Mouse (Mus musculus) c-Kit-positive CD71-positive TER-119-positive erythroid progenitor cells, embryonic 14.5 days (primary cell): ENCODE measurements around the gene Xylt1.

Experiments used
- DNase-seq: peaks from one replicate; pipeline ENCODE4 v3.0.0-alpha.2; 2013; ENCODE audit warnings: low spot score

The Xylt1 gene

DNA sequence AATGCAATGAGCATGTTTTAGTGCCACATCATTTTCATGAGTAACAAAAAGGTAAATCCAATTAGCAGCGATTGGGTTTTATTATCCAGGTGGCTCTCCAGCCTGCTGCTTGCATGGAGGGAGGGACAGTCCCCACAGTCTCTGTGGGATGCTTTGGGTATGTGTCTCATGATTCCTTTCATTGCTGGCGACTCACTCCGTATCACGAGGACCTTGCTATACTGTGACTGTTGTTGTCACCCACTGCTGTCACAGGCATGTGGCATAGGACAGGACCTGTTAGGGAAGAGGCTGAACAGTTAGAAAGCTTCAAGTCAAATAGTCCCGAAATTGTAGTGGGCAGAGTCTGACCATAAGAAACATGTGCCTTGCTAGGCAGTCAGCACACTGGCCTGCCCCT, 234.1 kb downstream of the Xylt1 start:
- no peak for DNase-seq

- DNase-seq, result no peak
Measured at GRCm38 (mm10) chr7:117616277-117616676, 235.5 kb downstream of the Xylt1 start.

- DNase-seq, result no peak
Measured at GRCm38 (mm10) chr7:117618715-117619150, 238.0 kb downstream of the Xylt1 start.

GRCm38 (mm10) chr7:117621566-117621965, 240.8 kb downstream of the Xylt1 start:
- no peak for DNase-seq

- DNase-seq, result peak; percentile 13
Measured at GRCm38 (mm10) chr7:117622769-117623168, 242.0 kb downstream of the Xylt1 start.

- no peak for DNase-seq
Measured at GRCm38 (mm10) chr7:117628791-117629190, 248.0 kb downstream of the Xylt1 start.

GRCm38 (mm10) chr7:117630657-117631056, 249.9 kb downstream of the Xylt1 start:
- no peak for DNase-seq

GRCm38 (mm10) chr7:117635584-117635983, 254.8 kb downstream of the Xylt1 start:
- DNase-seq, result no peak

DNA sequence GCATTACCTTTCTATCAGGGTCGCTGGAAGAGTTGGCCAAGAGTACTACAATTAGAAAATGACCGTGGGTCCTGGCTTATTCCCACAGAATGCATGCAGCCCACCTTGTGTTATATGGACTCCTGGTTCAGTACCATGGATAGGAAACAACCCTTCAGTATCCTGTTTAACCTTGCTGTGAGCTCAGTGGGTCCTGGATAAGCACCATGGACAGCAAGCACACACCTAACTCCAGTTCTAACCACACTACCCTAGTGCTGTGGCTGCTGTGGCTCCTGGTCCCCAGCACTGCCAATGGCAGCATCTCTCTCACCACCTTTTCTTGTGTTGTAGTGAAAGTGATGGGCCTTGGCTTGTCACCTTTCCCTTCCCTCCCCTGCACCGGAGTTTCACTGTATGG, 255.9 kb downstream of the Xylt1 start:
- no peak for DNase-seq

DNA sequence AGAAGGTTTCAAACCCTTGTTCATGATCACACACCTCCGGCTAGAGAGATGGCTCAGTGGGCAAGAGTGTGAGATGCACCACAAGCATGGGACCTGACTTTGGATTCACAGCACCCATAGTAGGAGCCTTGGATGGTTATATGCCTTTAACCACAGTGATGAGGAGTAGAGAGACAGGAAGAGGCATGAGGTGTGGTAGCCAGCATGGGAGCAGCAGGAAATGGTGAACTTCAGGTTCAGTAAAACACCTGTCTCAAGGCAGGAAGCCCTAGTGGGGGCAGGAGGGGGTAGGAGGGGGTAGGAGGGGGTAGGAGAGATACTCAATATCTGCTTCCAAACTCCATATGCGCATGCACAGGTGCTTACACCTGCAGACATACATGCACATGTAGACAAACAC, 257.2 kb downstream of the Xylt1 start:
- no peak for DNase-seq

DNA sequence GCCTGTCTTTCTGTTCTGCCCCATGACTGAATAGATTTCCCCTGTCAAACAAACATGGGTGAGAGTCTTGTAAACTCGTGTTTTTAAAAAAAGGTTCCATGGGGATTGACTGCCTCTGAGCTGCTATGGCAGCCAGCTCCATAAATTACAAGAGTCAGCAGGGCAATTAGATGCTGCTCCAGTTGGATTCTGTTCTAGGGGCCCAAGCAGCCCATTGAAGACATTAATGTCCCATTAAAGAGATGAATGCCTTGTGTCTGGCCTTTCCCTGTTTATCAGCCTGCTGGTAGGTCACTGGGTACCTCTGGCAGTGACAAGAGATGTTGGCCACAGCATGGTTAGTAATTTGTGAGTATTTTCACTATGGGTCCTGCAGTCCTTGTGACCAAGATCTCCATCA, 271.9 kb downstream of the Xylt1 start:
- no peak for DNase-seq

DNA sequence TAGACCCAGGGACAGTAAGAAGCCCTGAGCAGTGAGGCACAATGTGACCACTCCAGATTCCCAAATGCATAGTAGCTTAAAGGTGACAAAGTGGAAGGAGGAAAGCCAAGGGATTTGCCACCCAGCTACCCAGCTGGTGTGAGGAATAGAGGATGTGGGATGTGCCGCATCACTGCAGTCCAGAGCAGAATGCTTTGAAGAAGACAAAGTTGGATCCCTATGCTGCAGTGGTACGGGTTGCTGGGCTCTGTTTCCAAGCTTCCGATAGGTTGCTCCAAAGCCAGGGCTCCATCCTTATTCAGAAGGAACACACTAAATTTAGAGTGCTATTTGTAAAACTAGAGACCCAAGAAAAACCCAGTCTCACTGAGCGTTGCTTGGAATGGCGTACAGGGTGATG, 275.0 kb downstream of the Xylt1 start:
- no peak for DNase-seq

DNA sequence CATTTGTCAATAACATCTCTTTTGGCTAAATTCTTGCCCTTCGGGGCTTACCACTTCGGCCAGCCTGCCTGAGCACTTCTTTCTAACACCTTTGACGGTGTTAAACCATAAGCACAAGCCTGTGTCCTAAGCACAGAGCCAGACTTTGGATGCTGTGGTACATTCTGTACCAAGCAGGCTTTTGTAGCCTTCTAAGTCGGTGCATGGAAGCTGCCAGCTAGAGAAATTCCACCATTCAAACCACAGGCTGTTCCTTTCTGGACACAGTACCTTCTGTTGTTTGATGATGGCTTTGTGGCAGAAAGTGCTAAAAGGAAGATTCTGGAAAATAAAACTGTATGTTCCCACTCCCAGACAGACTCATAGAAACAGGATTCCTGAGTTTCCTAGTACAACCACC, 277.4 kb downstream of the Xylt1 start:
- no peak for DNase-seq

GRCm38 (mm10) chr7:117658739-117659138, 278.0 kb downstream of the Xylt1 start:
- DNase-seq, result no peak

DNA sequence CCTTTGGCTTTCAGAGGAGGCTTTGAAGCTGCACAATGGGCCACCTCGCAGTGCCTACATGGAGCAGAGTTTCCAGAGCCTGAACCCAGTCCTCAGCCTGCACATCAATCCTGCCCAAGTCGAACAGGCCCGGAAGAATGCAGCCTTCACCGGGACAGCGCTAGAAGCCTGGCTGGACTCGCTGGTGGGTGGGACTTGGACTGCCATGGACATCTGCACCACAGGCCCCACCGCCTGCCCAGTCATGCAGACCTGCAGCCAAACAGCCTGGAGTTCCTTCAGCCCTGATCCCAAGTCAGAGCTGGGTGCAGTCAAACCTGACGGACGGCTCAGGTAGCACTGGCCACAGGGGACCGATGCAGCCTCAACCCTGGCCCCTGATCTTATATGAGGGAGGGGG, 286.5 kb downstream of the Xylt1 start:
- DNase-seq, result no peak

GRCm38 (mm10) chr7:117668226-117668625, 287.4 kb downstream of the Xylt1 start:
- no peak for DNase-seq

GRCm38 (mm10) chr7:117672121-117672591, 291.4 kb downstream of the Xylt1 start:
- no peak for DNase-seq

DNA sequence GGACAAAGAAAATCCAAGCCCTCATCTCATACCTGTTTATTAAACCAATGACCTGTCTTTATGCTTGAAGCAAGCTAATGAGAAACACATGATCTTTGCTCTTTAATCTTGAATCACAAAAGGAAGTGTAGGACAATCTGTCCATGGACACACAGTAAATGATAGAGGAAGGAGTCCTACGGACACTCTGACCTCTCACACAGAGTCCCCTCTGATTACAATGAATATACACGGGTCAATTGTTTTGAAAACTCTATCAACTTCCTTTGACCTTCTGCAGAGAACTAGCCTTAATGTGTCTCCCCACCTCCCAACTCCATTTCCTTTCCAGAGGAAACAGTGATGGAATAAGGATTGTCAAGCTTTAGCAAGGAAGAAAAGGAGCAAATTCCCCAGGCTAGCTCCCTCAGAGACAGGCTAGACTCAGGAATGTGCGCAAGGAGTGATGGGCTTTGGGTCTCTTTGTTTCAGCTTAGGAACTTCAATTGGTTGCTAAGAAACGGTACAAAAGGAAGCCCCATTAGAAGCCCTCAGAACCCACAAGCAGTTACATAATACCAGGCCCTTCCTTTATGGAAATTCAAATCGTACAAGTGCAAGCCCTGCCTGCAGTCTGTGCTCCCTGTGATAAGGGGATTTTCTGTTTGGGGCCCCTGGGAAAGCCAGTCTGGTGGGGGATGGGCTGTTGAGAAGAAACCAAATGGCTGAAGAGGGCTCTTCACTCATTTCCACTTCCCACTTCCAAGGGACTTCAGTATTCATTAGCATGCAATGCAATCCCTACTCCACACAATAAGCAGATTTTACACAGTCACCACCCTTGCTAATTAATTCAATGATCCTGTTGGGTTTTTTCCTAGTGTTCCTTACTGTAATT, 305.6 kb downstream of the Xylt1 start:
- DNase-seq, result peak; percentile 3

GRCm38 (mm10) chr7:117686997-117687302, 306.2 kb downstream of the Xylt1 start:
- no peak for DNase-seq

GRCm38 (mm10) chr7:117695612-117696011, 314.8 kb downstream of the Xylt1 start:
- no peak for DNase-seq

DNA sequence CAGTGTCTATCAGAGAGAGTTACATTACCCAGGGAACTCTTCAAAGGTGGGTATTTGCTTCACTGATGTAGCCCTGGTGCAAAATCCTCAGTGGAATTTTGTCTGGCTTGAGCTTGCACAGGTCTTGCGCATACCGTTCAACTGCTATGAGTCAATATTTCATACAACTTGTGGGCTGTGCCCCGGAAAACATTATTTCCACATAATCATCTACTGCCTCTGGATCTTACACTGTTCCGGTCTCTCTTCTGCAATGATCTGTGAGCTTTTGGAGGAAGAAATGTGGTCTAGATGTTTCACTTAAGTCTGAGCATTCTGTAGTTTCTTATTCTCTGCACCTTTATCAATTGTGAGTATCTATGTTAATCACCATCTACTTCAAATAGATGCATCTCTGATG, 316.9 kb downstream of the Xylt1 start:
- no peak for DNase-seq

DNA sequence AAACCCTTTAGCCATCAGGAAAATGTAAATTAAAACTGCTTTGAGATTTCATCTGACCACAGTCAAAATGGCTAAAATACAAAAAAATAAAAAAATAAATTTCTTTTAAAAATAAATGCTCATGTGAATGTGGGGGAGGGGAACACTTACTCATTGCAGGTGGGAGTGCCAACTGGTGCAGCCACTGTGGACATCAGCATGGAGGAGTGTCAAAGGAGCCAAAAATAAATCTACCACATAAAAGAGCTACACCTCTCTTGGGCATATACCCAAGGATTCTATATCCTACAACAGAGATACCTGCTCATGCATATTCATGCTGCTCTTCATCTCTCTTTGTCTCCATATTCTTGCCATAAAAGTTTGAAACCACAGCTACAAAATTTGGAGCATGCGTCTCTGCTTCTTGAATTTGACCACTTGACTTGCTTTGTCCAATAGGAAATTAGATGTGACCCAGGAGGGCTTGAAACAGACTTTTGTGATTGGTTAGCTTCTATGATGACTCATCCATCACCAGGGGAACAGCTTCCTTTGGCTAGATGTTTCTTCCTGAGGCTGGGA, 317.9 kb downstream of the Xylt1 start:
- DNase-seq, result no peak

- DNase-seq, result no peak
Measured at GRCm38 (mm10) chr7:117699343-117699985, 318.7 kb downstream of the Xylt1 start.
